Mouse (Mus musculus) spleen, adult 2 months (tissue): ENCODE results near the gene Capg.

ENCODE experiments used
- CTCF ChIP-seq: fragments of 200-500 bp; IDR thresholded peaks from 2 replicates; pipeline ENCODE4 v1.5.1; 2011; ENCODE audit warnings: mild to moderate bottlenecking, inconsistent platforms; ENCODE audit not compliant: insufficient read depth, insufficient read length, insufficient replicate concordance; ENCODE audit errors: extremely low read depth
- POLR2A ChIP-seq: fragments of 200-500 bp; IDR thresholded peaks from 2 replicates; pipeline ENCODE4 v1.6.1; 2011; ENCODE audit warnings: low read depth, low read length, inconsistent platforms

DNA sequence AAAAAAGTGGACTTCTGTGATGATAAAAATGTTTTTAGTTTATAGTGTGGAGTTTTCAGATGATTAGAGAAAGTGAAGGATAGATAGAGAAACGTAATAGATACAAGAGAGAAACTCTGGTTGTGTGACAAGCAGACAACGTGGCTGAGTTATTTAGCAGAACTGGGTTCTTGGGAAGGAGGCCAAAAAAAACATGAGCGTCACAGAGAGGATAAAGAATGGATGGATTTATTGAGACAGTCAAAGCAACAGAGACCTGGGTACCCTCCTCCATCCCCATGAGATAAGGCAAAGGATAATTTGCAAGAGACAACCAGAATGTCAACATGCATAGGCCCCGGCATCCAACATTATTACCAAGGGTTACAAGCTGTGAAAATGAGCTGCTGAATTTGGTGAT is 66.1 kb downstream of the Capg start:
- TF ChIP-seq CTCF = no peak
- no peak for TF ChIP-seq POLR2A
